Mouse (Mus musculus): ENCODE results near the gene Id2.

- TF ChIP-seq EP300 (IDR thresholded peaks at IDR 0.05) (no peak), CTCF (IDR thresholded peaks at IDR 0.05) (no peak)
These were observed 47.8 kb upstream of the Id2 start for GRCm38 (mm10) chr12:25144591-25145343.
